Mouse (Mus musculus): Measurements from ENCODE around the gene Sf3a2. TPM values are rescaled to one million over a fixed set of nuclear protein-coding genes. Genes with fewer than 3 reads are reported as not detected.
A peak's percentile ranks its signal among the peaks of the same experiment; 100 is the strongest.

Sf3a2 gene
- polyA plus RNA-seq, 1 experiment from 2014 or later: 63.5 TPM

GRCm38 (mm10) chr10:80760596-80761524 is 37.1 kb upstream of the Sf3a2 start:
- H3K27ac ChIP-seq: no peak overlapping the region
- no peaks in the 10 kb centered on the region for H3K27me3 ChIP-seq
- 87% methylated on average over 4 of the region's 4 CpGs for WGBS
- no peak overlapping the region for H3K4me2 ChIP-seq
- ATAC-seq: no peak
- H3K36me3 ChIP-seq (ENCODE audit: poor library complexity, severe bottlenecking): peaks cover 20% of the 10 kb centered on the region
- 0 out of 2 replicates have a peak overlapping the region, but pooled peaks have one; percentile 8 for H3K9ac ChIP-seq
- no peaks in the 10 kb centered on the region for H3K9me3 ChIP-seq (replicated peaks)
- H3K4me3 ChIP-seq: no peak overlapping the region
- peaks cover 49% of the 10 kb centered on the region for H3K4me1 ChIP-seq

- Histone ChIP-seq H3K9ac (no peak overlapping the region), H3K4me3 (no peak overlapping the region), H3K4me1 (peaks cover 39% of the 10 kb centered on the region), H3K36me3 (ENCODE audit: poor library complexity, severe bottlenecking) (peaks cover 30% of the 10 kb centered on the region), H3K27ac (no peak overlapping the region), H3K27me3 (no peaks in the 10 kb centered on the region), H3K9me3 (replicated peaks) (no peaks in the 10 kb centered on the region), H3K4me2 (no peak overlapping the region)
- ATAC-seq: no peak
- WGBS: 82% methylated on average over 3 of the region's 3 CpGs
Observed at GRCm38 (mm10) chr10:80761821-80762220, 36.2 kb upstream of the Sf3a2 start.

DNA sequence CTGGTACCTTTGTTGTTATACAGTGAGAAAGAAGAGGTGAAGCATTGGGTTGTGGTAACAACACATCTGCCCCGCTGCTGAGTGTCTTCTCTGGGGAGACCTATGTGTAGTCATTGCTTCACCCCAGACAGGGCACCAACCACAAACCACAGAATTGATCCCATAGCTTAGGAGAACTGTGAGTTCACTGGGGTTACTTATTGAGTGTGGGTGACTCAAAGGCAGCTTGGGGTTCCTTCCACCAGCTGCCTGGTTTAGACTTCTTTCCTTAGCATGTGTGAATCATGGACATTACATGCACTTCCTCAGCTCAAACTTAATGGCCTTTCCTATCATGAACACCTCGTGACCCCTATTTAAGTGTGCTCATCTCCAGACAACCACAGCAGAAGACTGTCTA is 34.5 kb upstream of the Sf3a2 start:
- H3K4me2 ChIP-seq: no peak overlapping the region
- peaks cover 22% of the 10 kb centered on the region for H3K4me1 ChIP-seq
- no peak overlapping the region for H3K9ac ChIP-seq
- no peaks in the 10 kb centered on the region for H3K9me3 ChIP-seq (replicated peaks)
- no peak overlapping the region for H3K27ac ChIP-seq
- no peak for ATAC-seq
- H3K4me3 ChIP-seq: no peak overlapping the region
- H3K27me3 ChIP-seq: no peaks in the 10 kb centered on the region
- 96% methylated on average over 2 of the region's 2 CpGs for WGBS
- H3K36me3 ChIP-seq (ENCODE audit: poor library complexity, severe bottlenecking): peaks cover 45% of the 10 kb centered on the region

DNA sequence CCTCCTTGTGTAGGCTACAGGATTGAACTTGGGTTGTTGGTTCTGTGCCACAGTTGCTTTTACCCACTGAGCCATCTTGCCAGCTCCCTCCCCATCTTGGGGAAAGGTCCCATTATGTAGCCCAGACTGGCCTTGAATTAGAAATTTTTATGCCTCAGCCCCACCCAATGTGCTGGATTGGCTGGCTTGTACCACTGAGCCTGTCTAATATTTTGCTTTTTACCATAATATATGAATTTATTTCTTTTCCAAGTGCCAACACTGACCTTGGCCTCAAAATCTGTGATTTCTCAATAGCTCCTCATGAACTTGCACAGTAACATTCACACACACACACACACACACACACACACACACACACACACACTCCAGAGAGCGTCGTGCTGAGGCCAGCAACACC is 32.3 kb upstream of the Sf3a2 start:
- ATAC-seq: no peak
- Histone ChIP-seq H3K4me2 (no peak overlapping the region), H3K4me1 (peaks cover 9% of the 10 kb centered on the region), H3K27me3 (no peaks in the 10 kb centered on the region), H3K36me3 (ENCODE audit: poor library complexity, severe bottlenecking) (peaks cover 67% of the 10 kb centered on the region), H3K9me3 (replicated peaks) (no peaks in the 10 kb centered on the region), H3K4me3 (no peak overlapping the region), H3K27ac (no peak overlapping the region), H3K9ac (no peak overlapping the region)
- WGBS: 95% methylated on average over 2 of the region's 2 CpGs

- Histone ChIP-seq H3K36me3 (ENCODE audit: poor library complexity, severe bottlenecking) (peaks cover 73% of the 10 kb centered on the region), H3K4me2 (no peak overlapping the region), H3K27ac (no peak overlapping the region), H3K4me1 (0 out of 2 replicates have a peak, but pooled peaks cover 4% of the 10 kb centered on the region), H3K27me3 (no peaks in the 10 kb centered on the region), H3K9ac (no peak overlapping the region), H3K4me3 (no peak overlapping the region), H3K9me3 (replicated peaks) (no peaks in the 10 kb centered on the region)
- 83% methylated on average over 10 of the region's 10 CpGs for WGBS
- no peak for ATAC-seq
Observed at GRCm38 (mm10) chr10:80766161-80766815, 31.7 kb upstream of the Sf3a2 start.

GRCm38 (mm10) chr10:80768365-80768764 is 29.6 kb upstream of the Sf3a2 start:
- H3K27ac ChIP-seq: no peak overlapping the region
- no peak overlapping the region for H3K4me2 ChIP-seq
- H3K27me3 ChIP-seq: no peaks in the 10 kb centered on the region
- no peak overlapping the region for H3K4me3 ChIP-seq
- H3K4me1 ChIP-seq: no peaks in the 10 kb centered on the region
- 93% methylated on average over 6 of the region's 6 CpGs for WGBS
- H3K36me3 ChIP-seq (ENCODE audit: poor library complexity, severe bottlenecking): peaks cover 93% of the 10 kb centered on the region
- H3K9ac ChIP-seq: no peak overlapping the region
- H3K9me3 ChIP-seq (replicated peaks): no peaks in the 10 kb centered on the region
- ATAC-seq: no peak

DNA sequence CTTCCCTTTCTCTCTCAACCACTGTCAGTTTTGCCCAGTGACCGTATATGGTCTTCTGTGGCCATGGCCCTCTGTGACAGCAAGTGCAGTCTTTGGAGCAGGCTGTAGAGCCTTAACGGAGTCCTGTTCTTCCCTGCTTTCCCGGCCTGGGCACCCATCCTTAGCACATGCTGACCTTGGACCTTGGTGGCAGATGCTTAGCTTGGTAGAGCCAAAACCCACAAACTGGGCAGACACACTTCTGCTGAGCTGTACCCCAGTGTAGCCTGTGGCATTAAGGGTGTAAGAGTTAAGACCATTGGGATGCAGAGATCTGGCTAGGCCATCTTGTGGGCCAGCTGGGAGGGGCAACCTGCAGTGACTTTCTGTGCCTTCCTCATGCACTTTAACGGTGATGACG is 24.2 kb upstream of the Sf3a2 start:
- Histone ChIP-seq H3K27ac (peak overlapping the region; percentile 48), H3K9ac (peak overlapping the region; percentile 26; the same call in 1 of the 2 replicates), H3K9me3 (replicated peaks) (no peaks in the 10 kb centered on the region), H3K4me2 (no peak overlapping the region), H3K4me1 (peaks cover 7% of the 10 kb centered on the region; the same call in 1 of the 2 replicates), H3K4me3 (no peak overlapping the region), H3K36me3 (ENCODE audit: poor library complexity, severe bottlenecking) (peaks cover 100% of the 10 kb centered on the region), H3K27me3 (no peaks in the 10 kb centered on the region)
- no peak for ATAC-seq
- WGBS: 85% methylated on average over 5 of the region's 5 CpGs

- peak overlapping the region; percentile 48 for H3K27ac ChIP-seq
- WGBS: 64% methylated on average over 2 of the region's 2 CpGs
- H3K36me3 ChIP-seq (ENCODE audit: poor library complexity, severe bottlenecking): peaks cover 100% of the 10 kb centered on the region
Observed at GRCm38 (mm10) chr10:80774549-80774948, 23.4 kb upstream of the Sf3a2 start.

GRCm38 (mm10) chr10:80774981-80775380 is 23.0 kb upstream of the Sf3a2 start:
- Histone ChIP-seq H3K4me2 (no peak overlapping the region), H3K9me3 (replicated peaks) (no peaks in the 10 kb centered on the region), H3K36me3 (ENCODE audit: poor library complexity, severe bottlenecking) (peaks cover 100% of the 10 kb centered on the region), H3K27me3 (no peaks in the 10 kb centered on the region), H3K4me1 (peaks cover 7% of the 10 kb centered on the region; the same call in 1 of the 2 replicates), H3K9ac (no peak overlapping the region), H3K27ac (no peak overlapping the region), H3K4me3 (no peak overlapping the region)
- WGBS: 96% methylated on average over 4 of the region's 4 CpGs
- peak; percentile 45 for ATAC-seq

More at GRCm38 (mm10) chr10:80774549-80774948, 23.4 kb upstream of the Sf3a2 start:
- Histone ChIP-seq H3K9me3 (replicated peaks) (no peaks in the 10 kb centered on the region), H3K9ac (no peak overlapping the region), H3K4me2 (no peak overlapping the region), H3K4me1 (peaks cover 7% of the 10 kb centered on the region; the same call in 1 of the 2 replicates), H3K27me3 (no peaks in the 10 kb centered on the region), H3K4me3 (no peak overlapping the region)
- ATAC-seq: peak; percentile 83

GRCm38 (mm10) chr10:80775731-80776130 is 22.3 kb upstream of the Sf3a2 start:
- WGBS: 94% methylated on average over 4 of the region's 4 CpGs
- ATAC-seq: no peak
- Histone ChIP-seq H3K4me1 (peaks cover 7% of the 10 kb centered on the region; the same call in 1 of the 2 replicates), H3K9ac (no peak overlapping the region), H3K4me2 (no peak overlapping the region), H3K9me3 (replicated peaks) (no peaks in the 10 kb centered on the region), H3K36me3 (ENCODE audit: poor library complexity, severe bottlenecking) (peaks cover 100% of the 10 kb centered on the region), H3K4me3 (no peak overlapping the region), H3K27ac (no peak overlapping the region), H3K27me3 (no peaks in the 10 kb centered on the region)

DNA sequence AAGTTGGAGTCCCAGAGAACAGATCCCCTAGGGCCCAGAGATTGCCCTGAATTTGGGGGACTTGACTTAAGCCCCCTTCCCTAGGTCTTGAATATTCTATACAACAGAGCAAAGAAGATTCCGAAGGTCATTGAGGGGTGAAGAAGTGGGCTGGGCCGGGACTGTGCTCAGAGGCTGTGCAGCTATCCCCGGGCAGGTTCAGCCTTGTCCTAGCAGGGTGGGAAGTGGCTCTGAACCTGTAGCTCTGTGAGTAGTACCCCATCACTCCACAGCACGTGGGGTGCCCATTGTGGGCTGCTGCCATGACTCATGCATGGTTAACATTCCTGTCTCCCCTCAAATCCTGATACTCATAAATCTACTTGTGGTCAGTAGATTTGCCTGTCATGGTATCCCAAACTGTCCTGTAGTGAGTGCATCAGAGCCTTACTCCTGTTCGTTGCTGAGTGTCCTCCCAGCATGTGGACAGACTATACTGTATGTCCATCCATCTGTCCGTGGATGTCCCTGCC is 21.6 kb upstream of the Sf3a2 start:
- no peak for ATAC-seq
- H3K4me2 ChIP-seq: no peak overlapping the region
- H3K9ac ChIP-seq: no peak overlapping the region
- no peaks in the 10 kb centered on the region for H3K9me3 ChIP-seq (replicated peaks)
- peaks cover 100% of the 10 kb centered on the region for H3K36me3 ChIP-seq (ENCODE audit: poor library complexity, severe bottlenecking)
- no peaks in the 10 kb centered on the region for H3K27me3 ChIP-seq
- no peak overlapping the region for H3K27ac ChIP-seq
- H3K4me1 ChIP-seq: peaks cover 7% of the 10 kb centered on the region; the same call in 1 of the 2 replicates
- H3K4me3 ChIP-seq: no peak overlapping the region
- 87% methylated on average over 6 of the region's 6 CpGs for WGBS

- Histone ChIP-seq H3K27ac (no peak overlapping the region), H3K27me3 (no peaks in the 10 kb centered on the region), H3K4me2 (no peak overlapping the region), H3K4me1 (peaks cover 7% of the 10 kb centered on the region; the same call in 1 of the 2 replicates), H3K36me3 (ENCODE audit: poor library complexity, severe bottlenecking) (peaks cover 100% of the 10 kb centered on the region), H3K9me3 (replicated peaks) (no peaks in the 10 kb centered on the region), H3K9ac (no peak overlapping the region), H3K4me3 (no peak overlapping the region)
- ATAC-seq: no peak
- 92% methylated on average over 5 of the region's 5 CpGs for WGBS
Observed at GRCm38 (mm10) chr10:80777123-80777522, 20.9 kb upstream of the Sf3a2 start.

Data from forebrain, embryonic 13.5 days (tissue).